Mouse (Mus musculus) skeletal muscle tissue, adult 2 months (tissue): ENCODE measurements at regions not wholly inside any gene's neighbourhood (a gene's known extent, or its start where the extent isn't known, plus 50 kb on each side); places are given as distances from the start of the nearest gene placed in this dataset.

Experiments used
- DNase-seq: peaks from one replicate; pipeline ENCODE4 v3.0.0-alpha.2; 2012; ENCODE audit warnings: low read depth, low spot score

DNA sequence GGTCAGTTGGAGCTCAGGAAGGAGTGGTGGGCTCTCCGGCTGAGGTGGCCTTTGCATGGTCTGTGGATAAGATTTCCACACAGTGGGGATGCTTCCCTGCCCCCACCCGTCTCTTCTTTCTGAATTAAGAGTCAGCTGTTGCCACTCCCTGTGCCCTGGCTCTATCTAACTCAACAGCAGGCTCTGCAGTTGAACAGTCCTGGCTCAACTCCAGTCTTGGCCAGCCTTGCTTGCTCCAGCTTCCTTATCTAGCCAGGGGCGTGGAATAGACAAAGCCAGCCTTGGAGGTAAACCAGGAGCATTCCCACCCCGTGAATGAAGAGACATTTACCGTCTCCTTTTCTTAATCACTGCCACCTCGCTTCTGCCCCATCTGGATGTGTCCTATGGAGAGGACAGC lies 89.7 kb downstream of the Mn1 start:
- DNase-seq = peak; percentile 81

DNA sequence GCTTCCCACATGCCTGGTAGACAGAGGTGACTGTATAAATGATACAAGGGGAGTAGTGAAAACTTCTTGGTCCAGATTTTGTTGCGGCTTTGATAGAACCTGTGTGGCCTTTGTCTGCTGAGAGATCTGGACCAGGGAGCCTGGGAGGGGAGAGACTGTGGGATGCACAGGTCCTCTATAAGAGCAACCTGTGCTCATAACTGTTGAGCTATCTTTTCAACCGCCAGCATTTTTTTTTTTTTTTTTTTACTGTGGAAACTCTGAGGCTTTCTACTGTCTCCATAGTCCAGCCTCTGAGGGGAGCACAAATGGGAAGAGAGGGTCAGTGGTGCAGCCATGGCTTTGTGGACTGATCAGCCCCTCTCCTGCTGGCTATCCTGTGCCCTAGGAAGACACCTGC lies 90.2 kb downstream of the Mn1 start:
- DNase-seq = no peak

- no peak for DNase-seq
Measured at GRCm38 (mm10) chr5:111509014-111509561, 91.9 kb downstream of the Mn1 start.

GRCm38 (mm10) chr5:111509575-111510057 lies 92.5 kb downstream of the Mn1 start:
- DNase-seq = no peak

- no peak for DNase-seq
Measured at GRCm38 (mm10) chr5:111510183-111510878, 93.2 kb downstream of the Mn1 start.

DNA sequence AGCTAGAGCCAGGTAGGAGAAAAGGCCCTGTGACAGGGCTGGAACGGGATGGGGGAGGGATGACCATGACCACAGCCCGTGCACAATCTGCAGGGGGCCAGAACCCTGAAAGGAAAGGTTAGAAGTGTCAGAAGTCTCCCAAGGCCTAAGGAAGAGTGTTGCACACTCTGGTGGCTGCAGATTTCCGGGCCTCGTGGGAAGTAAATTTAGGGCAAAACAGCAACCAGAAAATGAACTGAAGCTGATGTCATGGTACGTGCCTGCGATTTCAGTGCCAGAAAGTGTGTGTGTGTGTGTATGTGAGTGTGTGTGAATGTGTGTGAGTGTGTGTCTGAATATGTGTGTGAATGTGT lies 93.7 kb downstream of the Mn1 start:
- DNase-seq = no peak

DNA sequence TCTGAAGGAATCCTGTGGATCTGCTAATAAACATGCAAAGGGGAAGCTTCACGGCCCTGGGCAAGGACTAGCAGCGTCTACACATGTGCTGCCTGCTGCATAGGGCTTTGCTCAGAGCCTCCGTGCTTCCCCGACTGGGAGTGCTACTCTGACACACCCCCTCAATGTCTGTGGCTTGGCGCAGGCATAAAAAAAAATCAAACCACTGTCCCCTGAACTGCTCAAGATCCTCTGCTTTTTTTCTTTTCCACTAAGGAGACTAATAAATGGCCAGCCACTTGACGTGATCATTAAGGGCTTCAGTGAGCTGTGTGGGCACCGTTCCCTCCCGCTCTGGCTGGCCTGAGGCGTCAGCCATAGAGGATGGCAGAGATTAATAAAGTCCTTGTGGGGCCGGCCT lies 94.8 kb downstream of the Mn1 start:
- DNase-seq = no peak

DNA sequence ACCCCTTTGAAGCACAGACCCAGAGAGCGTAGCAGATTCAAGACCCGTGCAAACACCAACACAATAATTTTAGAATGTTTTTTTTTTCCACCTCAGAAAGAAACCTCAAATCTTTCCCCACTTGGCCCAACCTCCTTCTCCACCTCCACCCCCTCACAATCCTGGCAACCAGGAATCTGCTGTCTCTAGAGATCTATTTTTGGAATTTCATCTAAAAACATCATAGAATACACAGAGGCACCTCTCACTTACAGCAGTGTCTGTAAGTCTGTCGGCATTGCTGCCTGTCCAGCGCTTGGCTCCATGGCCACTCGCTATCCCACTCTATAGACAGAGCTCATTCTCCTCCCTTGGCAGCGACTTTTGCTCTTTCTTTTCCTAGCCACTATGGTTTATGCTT lies 96.8 kb downstream of the Mn1 start:
- no peak for DNase-seq

DNA sequence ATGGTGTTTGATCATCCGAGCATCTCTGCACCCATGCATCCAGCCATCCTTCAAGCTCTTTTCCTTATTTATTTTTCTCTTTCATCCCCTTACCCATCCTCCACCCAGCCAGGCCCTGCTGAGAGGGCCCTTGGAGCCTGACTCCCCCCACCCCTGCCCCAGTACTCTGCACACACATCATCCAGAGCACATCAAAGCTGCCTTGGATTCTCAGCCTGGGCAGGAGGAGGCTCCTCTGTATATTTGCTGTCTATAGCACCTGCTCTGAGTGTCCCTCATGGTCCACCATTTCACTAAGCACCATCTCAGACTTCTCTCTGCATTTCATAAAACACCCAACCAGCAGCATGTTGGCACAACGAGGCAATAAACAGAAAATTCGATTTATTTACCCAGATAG lies 101.9 kb downstream of the Mn1 start:
- DNase-seq = no peak

GRCm38 (mm10) chr5:111519500-111520041 lies 102.4 kb downstream of the Mn1 start:
- no peak for DNase-seq

DNA sequence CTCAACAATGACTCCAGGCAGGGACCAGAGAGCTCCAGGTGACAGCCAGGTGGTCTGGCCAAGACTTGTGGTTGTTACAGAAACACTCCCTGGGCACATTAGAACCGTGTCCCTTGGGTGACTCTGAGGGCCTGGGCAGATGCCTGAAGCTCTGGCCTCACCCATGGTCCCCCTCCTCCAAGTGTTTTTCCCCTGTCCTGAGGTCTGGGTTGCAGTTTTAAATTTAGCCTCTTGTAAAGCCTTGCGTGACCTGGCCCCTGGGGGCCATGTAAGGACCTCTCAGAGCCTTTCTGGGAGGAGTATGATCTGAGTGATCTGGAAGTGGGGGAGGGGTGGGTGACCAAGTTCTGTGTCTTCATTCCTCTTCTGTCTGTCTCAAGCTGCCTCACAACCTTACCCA lies 104.7 kb downstream of the Mn1 start:
- DNase-seq = peak; percentile 91

- DNase-seq = peak; percentile 97
Measured at GRCm38 (mm10) chr5:111522586-111522985, 105.4 kb downstream of the Mn1 start.

GRCm38 (mm10) chr5:111527741-111528140 lies 110.6 kb downstream of the Mn1 start:
- DNase-seq = no peak

DNA sequence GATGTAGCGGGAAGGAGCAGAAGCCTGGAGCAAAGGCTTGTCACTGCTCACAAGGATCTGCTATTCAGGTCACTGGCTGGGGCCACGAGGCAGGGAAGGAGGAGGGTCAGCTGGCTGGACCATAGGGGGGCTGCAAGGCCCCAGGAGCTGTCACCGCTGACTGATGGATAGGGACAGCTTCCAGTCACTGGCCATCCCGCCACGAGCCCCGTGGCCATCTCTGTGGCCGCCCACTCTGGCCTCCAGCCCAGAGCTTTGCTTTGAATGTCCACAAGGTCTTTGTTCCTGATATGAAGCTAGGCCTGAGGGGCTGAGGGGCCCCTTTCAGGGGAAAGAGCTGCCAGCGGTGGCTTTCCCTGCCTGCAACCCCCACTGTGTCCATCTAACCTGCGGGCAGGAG lies 111.9 kb downstream of the Mn1 start:
- DNase-seq = no peak

GRCm38 (mm10) chr5:111530628-111531524 lies 113.7 kb downstream of the Mn1 start:
- peak; percentile 86 for DNase-seq

- DNase-seq = peak; percentile 94
Measured at GRCm38 (mm10) chr5:111532446-111533035, 115.4 kb downstream of the Mn1 start.

GRCm38 (mm10) chr5:111535978-111536377 lies 118.8 kb downstream of the Mn1 start:
- peak; percentile 85 for DNase-seq

- DNase-seq = no peak
Measured at GRCm38 (mm10) chr5:111538560-111539450, 121.6 kb downstream of the Mn1 start.

DNA sequence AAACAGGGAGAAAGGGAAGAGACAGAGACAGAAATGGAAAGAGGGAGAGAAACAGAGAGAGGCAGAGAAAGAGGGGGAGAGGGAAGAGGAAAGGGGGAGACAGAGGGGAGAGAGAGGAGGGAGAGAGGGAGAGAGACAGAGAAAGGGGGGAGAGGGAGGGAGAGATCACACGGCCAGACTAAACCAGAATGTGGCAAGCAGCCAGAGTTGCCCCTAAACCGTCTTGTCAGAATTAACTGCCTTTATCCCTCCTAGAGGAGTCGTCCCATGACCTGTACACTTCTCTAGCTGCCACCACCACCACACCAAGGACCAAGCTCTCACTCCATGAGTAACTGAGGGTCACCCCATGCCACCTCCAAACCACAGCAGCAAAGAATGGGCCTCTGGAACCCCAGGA lies 123.3 kb downstream of the Mn1 start:
- DNase-seq = no peak

DNA sequence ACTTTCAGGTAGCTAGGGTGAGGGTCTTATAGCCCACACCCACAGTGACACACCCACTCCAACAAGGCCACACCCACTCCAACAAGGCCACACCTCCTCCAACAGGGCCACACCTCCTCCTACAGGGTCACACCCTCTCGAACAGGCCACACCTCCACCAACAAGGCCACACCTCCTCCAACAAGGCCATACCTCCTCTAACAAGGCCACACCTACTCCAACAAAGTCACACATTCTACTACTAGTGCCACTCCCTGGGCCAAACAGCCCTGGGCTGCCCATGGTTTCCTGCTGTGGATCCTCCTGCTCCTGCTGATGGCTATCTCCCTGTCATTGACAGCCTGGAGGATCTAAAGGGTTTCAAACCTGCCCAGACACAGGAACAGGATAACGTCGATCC lies 124.9 kb downstream of the Mn1 start:
- no peak for DNase-seq
